Mouse (Mus musculus): ENCODE data around the gene 1700016H13Rik.

The 1700016H13Rik gene

GRCm38 (mm10) chr5:103673611-103674010, 17.8 kb upstream of the 1700016H13Rik start:
- DNase-seq (ENCODE audit: low read depth, low spot score) = no peak

DNA sequence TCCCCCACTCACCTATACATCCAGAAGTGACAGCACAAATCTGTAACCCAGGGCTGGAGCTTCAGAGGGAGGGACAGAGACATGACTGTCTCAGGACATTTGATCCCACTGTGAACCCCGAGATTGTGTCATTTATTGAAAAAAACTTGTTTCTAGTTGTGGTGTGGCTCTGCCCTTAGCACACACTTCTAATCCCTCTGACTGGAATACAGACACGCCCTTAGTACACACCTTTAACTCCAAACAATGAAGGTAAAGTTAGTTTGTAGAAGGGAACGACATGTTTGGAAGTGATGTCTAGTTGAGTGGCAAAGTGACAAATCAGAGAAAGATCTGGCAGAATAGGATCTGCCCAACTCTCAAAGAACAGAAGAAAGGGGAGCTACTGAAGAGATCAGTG, 16.0 kb upstream of the 1700016H13Rik start:
- DNase-seq (ENCODE audit: low read depth, low spot score) = no peak

DNA sequence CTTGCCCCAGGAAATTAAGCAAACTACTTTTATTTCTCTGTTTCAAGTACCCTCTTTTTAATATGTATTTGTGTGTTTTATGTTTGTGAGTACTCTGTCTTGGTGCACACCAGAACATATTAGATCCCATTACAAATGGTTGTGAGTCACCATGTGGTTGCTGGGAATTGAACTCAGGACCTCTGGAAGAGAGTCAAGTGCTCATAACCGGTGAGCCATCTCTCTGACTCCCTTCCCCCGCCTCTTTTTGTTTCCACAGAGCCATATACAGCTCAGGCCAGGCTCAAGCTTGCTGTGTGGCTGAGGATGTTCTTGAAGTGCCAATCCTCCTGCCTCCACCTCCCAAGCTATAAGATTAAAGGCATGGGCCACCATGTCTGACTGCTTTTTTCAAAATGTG, 10.1 kb upstream of the 1700016H13Rik start:
- DNase-seq (ENCODE audit: low read depth, low spot score) = peak; percentile 80

- no peak for DNase-seq (ENCODE audit: low read depth, low spot score)
These were observed 9.1 kb upstream of the 1700016H13Rik start for GRCm38 (mm10) chr5:103664932-103665331.

DNA sequence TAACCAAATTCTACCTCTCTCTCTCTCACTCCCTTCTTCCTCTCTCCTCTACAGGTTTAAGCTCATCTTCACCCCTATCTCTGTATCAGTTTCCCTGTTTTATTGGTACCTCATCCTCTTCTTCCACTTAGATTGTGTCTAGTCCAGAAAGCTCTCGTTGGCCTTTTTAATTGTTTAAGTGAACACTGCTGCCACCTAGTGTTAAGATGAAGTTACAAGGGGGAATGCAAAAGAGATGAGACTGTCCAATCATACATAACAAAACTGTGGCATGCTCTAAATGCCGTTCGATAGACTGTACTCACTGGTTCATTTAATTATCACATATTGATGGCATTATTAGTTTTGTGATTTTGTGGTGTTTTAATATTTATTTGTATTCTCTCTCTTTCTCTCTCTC, 3.8 kb upstream of the 1700016H13Rik start:
- peak; percentile 90 for DNase-seq (ENCODE audit: low read depth, low spot score)

DNA sequence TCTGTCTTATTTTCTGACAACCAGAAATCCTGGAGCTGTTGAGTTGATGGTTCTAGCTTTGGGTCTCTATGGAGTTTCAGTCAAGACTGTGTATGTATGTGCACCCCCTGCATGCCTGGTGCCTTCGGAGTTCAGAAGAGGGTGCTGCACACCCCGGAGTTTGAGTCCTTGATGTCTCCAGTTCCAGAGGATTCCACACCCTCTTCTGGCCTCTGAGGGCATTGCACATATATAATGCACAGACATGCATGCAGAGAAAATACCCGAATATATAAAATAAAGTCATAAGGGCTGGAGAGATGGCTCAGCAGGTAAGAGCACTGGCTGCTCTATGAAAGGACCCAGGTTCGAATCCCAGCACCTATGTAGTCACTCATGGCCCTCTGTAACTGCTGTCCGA, 3.1 kb upstream of the 1700016H13Rik start:
- peak; percentile 59 for DNase-seq (ENCODE audit: low read depth, low spot score)

GRCm38 (mm10) chr5:103654780-103655179, 1.0 kb downstream of the 1700016H13Rik start:
- no peak for DNase-seq (ENCODE audit: low read depth, low spot score)

GRCm38 (mm10) chr5:103654225-103654624, 1.6 kb downstream of the 1700016H13Rik start:
- peak; percentile 73 for DNase-seq (ENCODE audit: low read depth, low spot score)

- no peak for DNase-seq (ENCODE audit: low read depth, low spot score)
These were observed 8.5 kb downstream of the 1700016H13Rik start for GRCm38 (mm10) chr5:103647320-103647719.

GRCm38 (mm10) chr5:103644167-103644566, 11.6 kb downstream of the 1700016H13Rik start:
- peak; percentile 87 for DNase-seq (ENCODE audit: low read depth, low spot score)

DNA sequence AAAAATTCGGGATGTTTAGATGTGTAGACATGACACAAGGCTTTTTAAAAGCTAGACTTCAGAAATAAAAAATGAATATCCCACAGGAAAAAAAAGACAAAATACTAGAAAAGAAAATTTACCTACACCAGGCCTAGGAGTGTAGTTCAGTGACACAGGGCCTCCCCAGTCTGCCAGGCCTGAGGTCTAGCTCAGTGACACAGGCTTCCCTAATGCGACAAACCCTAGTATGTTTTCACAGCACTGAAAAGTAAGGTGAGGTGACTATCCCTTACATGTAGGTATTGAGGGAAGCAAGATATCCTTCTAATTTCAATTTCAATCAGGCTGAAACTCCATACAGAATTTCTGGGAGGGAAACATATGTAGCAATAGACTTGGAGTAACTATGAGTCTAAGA, 18.6 kb downstream of the 1700016H13Rik start:
- no peak for DNase-seq (ENCODE audit: low read depth, low spot score)

DNA sequence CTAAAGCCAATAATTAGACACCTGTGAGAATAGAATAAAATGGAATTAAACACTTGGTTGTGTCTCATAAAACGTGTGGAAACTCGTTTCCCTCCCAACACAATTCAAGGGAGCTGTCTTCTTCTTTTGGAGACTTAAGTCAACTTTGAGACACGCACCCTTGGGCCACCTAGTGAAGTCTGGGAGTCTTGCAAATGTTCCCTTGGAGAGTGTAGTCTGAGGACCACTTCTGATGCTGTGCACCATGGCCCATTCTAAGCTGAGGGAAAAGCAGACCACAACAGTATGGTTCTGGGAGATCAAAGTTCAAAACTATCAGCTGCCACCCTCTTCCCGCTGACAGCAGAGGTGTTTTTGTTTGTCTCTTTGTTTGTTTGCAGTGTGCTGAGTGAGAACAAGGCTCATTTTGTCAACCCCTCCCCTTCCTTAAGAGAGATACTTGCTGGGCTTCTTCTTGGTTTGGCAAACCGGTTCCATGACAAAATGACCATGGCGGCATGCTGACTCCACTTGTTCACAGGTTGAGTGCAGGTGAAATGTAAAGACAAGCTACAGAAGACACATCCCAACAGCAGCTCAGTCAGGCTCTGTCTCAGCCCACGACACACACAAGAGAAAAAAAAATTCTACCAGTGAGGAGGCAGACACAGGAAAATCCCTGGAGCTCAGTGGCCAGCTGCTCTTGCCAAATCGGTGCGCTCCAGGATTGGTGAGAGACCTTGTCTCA, 25.8 kb downstream of the 1700016H13Rik start:
- no peak for DNase-seq (ENCODE audit: low read depth, low spot score)

DNA sequence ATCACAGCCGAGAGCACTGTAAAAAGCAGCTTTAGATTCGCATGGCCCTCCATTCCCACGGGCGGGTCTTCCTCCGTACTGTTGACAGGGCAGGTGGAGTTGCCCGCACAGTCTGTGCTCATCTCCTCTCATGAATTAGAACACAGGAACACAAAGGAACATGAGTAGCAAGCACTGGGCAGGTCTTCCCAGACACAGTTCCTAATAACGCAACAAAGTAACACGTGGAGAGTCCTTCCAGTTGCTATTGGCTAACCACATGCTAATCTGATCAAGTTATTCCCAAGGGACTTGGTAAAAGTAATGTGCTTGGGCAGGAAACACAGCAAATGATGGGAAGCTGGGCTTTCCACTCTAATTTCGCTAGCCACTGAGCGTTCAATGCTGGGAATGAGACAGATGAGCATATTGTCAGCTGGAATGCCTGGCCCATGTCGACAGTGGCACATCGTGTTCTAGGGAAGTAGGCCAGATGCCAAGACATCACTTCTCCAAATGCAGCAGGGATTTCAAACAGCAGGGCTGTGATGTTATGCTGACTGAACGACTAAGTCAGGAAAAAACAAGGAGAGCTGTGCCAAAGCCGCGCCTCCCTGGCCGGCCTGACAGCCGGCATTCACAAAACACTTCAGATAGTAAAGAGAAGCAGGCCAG, 26.6 kb downstream of the 1700016H13Rik start, which contains the start of gene Slc10a6:
Gene Slc10a6, minus strand, starts transcription at position 293 of the 654 bp plus-strand sequence.
- DNase-seq (ENCODE audit: low read depth, low spot score) = peak; percentile 71

GRCm38 (mm10) chr5:103628499-103628898, 27.3 kb downstream of the 1700016H13Rik start:
- DNase-seq (ENCODE audit: low read depth, low spot score) = no peak

- no peak for DNase-seq (ENCODE audit: low read depth, low spot score)
These were observed 31.0 kb downstream of the 1700016H13Rik start for GRCm38 (mm10) chr5:103624831-103625230.

DNA sequence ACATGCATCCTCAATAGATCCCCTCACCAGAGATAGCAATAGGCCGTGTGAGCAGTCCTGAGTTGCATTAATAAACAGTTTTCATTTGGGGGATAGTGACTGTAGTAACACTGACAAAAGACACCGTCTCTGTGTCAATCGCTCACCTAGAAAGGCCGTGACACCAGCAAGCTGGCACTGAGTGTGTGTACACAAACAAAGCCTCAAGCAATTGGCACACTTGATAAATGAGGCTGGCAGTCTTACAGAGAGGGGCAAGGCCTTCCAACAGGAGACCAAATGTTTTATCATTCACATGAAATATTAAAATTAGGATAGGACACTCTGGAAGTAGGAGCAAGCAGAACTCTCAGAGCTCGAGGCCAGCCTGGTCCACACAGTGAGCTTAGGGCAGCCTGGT, 33.5 kb downstream of the 1700016H13Rik start:
- no peak for DNase-seq (ENCODE audit: low read depth, low spot score)

- peak; percentile 93 for DNase-seq (ENCODE audit: low read depth, low spot score)
These were observed 35.4 kb downstream of the 1700016H13Rik start for GRCm38 (mm10) chr5:103620301-103620973.

GRCm38 (mm10) chr5:103617191-103617590, 38.6 kb downstream of the 1700016H13Rik start:
- DNase-seq (ENCODE audit: low read depth, low spot score) = no peak

DNA sequence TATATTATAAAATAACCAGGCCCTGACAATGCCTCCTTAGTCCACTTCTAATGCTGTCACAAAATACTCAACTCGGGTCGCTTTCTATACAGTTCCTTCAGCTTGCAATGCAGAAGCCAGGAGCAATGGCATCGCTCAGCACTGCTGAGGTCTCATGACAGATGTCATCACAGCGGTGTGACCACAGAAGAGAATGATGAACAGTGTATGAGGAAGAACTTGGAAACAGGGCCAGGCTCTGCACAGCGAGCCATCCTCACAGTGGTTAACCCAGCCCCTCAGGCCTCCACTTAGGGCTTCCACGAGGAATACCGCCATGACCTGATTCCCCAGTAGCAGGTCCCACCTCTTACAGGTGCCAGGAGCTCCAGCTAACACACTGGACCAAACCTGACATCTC, 41.5 kb downstream of the 1700016H13Rik start:
- no peak for DNase-seq (ENCODE audit: low read depth, low spot score)

DNA sequence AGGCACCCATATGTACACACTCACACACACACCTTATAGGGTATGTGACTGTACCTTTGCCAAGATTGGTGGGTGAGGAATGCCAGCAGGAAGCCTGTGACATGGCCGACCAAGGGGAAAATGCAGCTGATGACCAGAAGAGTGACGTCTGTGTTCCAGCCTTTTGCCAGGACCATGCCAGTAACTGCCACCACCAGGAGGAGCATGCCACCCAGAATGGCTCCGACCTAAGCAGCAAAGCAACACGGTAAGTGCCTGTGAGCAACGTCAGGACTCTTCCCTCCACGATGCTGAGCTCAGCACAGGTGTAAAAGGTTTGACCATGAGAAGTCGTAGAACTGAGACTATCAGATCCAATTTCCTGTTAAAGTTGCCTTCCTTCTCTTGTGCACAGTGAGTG, 43.5 kb downstream of the 1700016H13Rik start:
- no peak for DNase-seq (ENCODE audit: low read depth, low spot score)

DNA sequence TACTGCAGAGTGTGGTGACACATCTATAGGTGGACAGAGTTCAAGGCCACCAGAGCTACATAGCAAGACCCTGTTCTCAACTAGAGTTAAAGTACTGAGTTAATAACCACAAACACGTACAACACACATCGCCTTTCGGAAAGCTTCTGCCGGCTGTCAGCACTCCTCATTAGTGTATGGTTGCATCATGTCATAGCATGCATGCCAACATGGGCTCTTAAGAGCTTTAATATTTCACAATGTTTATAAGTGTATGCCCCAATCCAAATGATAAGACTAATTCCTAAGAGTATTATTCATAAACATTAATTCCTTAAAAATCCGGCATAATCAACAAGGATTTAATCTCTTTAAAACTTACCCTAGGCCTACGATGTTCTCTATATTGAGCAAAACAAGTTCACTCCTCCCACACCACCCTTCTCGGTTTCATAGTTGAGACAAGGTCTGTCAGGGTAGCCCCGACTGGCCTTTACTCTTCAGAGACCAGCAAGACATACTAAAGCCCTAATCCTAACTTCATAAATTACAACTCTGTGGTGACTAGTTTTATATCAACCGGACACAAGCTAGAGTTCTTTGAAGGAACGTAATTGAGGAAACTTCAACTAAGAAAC, 44.8 kb downstream of the 1700016H13Rik start:
- DNase-seq (ENCODE audit: low read depth, low spot score) = no peak

DNA sequence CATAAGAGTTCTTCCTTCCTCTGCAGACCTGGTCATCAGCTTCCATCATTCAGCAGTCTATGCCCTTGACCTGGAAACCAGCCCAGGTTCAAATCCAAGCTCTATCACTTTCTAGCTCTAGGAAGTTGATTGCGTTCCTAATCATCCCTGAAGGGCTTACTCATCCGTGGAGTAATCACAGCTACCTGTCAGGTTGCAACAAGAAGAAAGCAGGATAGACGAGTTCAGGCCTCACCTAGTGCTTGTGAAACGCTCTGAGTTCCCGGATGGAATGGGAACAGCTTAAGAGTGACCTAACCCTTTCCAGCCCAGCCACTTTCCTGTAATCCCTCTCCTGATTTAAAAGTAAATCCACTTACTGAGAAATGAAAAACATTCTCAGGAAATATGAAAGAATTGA, 45.7 kb downstream of the 1700016H13Rik start:
- DNase-seq (ENCODE audit: low read depth, low spot score) = no peak

Measured in 3T3-L1 (cell line).